Mouse (Mus musculus) CD4-positive, CD25-positive, alpha-beta regulatory T cell, adult 2 months (primary cell): ENCODE measurements around the gene Dusp1.
A peak's percentile ranks its signal among the peaks of the same experiment; 100 is the strongest.

ENCODE experiments used
- DNase-seq: peaks from one replicate; pipeline ENCODE4 v3.0.0-alpha.2; 2012; ENCODE audit warnings: low read depth, low spot score

Gene Dusp1

GRCm38 (mm10) chr17:26524801-26525200, 37.1 kb downstream of the Dusp1 start:
- DNase-seq, result no peak

- no peak for DNase-seq
These were observed 37.6 kb downstream of the Dusp1 start for GRCm38 (mm10) chr17:26524316-26524715.

DNA sequence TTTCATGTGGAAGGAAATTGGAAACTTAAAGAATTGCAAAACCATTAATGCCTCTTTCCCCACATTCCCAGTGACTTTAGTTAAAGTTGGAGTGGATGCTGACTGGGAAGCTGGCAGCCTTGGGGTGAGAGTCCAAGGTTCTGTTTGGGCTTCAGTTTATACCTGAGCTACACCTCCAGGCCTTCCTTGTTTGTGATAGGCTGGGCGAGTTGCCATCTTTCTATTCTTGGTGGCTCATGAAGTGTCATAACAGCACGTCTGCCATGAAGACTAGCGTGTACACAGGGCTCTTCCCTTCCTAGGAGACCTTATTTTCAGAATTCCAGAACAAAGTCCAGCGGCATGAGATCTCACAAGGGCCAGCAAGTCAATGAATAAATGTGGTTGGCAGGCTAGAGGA, 39.2 kb downstream of the Dusp1 start:
- DNase-seq, result no peak

DNA sequence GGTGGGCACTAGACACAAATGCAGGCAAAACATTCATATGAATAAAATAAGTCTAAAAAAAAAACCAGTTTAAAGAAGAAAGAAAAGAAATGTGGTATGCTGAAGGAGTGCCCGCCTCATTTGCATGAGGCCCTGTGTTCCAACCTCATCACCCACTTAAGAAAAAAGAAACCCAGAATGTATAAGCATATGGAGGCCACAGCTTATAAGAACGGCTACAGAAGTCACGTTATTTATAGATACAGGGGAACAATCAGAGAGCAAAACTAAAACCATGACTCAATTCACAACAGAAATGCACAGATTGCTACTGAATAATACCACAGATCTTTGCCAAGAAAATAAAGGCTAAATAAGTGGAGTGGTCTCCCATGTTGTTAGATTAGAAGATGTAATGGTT, 43.6 kb downstream of the Dusp1 start:
- DNase-seq, result no peak

- no peak for DNase-seq
These were observed 46.3 kb downstream of the Dusp1 start for GRCm38 (mm10) chr17:26515675-26516074.

DNA sequence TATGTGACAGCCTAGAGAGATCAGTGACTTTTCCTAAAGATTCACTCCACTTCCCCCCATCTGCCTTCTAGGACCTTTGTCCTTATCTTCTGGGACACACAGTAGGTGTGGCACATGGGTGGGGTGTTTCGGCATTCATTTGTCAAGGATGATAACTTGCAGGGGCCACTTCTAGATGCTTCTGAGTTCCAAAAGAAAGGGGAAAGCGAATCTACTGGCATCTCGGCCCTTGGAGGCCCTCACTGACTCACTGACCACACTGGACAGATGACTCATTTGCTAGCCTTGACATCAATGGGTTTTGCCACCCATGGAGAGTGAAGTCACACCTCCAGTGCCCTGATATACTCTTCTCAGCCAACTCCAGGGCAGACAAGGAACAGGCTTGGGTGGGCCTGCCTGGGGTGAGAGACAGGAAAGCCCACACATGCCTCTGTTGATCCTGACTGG, 47.3 kb downstream of the Dusp1 start:
- no peak for DNase-seq

GRCm38 (mm10) chr17:26513459-26514290, 48.3 kb downstream of the Dusp1 start:
- no peak for DNase-seq

- no peak for DNase-seq
These were observed 49.0 kb downstream of the Dusp1 start for GRCm38 (mm10) chr17:26512961-26513360.

DNA sequence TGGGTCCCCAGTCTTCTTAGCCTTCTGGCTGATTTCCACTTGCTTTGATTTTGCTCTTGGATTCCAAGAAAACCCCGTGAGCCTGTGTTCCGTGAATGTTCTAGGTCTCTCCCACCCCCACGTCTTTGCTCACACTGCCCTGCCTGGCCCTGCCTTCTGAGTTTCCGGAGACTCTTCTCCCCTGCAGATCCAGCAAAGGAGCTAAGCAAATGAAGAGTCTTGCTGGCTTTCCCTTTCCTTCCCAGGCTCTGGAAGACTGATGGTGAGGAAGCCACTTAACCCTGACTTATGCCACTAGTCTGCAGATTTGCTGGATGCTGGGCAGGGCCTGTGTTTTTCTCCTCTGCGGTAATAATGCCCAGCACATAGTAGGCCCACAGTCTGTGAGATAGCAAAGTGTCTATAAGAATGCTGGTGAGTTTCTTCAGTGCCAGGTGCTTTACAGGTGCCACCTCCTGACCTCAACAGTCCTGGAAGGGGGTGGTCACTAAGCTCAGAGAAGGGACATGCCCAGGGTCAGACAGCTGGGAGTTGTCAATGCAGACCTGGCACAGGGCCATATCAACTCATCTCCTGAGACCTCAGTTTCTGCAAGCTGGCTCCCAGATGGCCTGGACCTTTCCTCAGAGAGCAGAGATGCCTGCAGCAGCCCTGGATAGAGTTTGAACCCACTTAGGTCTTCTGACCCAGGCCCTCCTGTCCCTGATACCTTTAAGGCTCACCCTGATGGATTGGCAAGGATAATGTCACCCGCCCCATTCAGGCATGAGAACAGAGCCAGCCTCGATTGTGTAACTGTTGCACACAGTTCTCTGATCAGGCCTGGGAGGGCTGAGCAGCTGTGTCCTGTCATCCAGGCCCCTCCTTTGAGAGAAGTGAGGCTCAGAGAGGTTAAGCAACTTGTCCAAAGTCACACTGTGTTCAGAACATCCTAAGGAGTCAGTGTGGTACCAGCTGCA, 49.8 kb downstream of the Dusp1 start:
- peak; percentile 24 for DNase-seq

GRCm38 (mm10) chr17:26511256-26511655, 50.7 kb downstream of the Dusp1 start:
- no peak for DNase-seq

DNA sequence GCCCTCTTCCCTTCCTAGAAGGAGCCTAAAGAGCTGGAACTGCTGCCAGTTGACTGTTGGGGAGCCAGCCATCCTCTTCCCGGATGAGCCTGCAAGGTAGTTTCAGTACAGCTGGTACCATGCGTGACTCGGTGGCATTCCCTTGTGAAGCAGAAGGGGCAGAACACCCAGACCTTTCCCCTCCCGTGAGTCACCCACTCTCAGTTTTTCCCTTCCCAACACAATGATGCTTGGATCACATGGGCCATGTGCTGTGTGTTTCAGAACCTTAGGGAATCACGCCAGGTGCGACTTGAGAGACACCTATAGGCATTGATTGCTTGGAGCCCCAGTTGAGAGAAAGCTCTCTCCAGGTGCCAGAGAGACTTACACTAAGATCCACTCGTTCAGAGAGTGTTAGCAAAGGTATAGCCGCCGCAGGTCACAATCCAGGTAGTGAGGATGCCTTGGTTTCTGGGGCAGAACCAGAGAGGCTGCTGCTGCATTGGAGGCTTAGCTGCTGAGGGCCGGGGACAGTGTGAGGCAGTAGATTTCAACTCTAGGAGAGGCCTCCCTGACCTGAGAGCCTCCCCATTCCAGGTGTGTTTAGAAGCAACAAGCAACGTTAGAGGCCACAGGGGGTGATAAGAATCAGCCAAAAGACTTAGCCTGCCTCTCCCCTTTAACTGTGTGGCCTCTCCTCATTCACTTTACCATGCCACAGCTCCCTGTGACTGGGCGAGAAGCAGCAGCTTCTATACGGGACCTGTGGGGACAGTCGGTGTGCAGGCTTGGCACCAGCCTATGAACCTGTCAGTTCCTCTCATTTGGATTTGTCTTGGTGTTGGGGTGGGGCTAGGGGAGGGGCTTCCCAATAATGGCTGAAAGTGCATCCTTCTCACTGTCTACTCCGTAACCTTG, 51.5 kb downstream of the Dusp1 start:
- DNase-seq, result peak; percentile 10

- peak; percentile 93 for DNase-seq
These were observed 52.8 kb downstream of the Dusp1 start for GRCm38 (mm10) chr17:26508961-26509771.

GRCm38 (mm10) chr17:26508345-26508960, 53.5 kb downstream of the Dusp1 start:
- peak; percentile 99 for DNase-seq

DNA sequence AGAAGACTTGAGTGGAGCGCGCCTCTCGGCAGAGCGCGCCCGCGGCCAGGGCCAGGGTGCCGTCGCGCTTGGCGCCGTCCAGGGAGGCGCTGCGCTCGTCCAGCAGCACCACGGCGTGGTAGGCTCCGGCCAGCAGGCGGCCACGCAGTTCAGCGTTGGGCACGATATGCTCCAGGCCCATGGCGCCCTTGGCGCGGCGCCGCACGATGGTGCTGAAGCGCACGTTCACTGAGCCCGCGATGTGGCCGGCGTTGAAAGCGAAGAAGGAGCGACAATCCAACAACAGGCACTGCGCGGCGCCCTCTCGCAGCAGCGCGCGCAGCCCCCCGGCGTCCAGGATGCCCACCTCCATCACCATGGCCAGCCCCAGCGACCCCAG, 54.0 kb downstream of the Dusp1 start:
- DNase-seq, result no peak

DNA sequence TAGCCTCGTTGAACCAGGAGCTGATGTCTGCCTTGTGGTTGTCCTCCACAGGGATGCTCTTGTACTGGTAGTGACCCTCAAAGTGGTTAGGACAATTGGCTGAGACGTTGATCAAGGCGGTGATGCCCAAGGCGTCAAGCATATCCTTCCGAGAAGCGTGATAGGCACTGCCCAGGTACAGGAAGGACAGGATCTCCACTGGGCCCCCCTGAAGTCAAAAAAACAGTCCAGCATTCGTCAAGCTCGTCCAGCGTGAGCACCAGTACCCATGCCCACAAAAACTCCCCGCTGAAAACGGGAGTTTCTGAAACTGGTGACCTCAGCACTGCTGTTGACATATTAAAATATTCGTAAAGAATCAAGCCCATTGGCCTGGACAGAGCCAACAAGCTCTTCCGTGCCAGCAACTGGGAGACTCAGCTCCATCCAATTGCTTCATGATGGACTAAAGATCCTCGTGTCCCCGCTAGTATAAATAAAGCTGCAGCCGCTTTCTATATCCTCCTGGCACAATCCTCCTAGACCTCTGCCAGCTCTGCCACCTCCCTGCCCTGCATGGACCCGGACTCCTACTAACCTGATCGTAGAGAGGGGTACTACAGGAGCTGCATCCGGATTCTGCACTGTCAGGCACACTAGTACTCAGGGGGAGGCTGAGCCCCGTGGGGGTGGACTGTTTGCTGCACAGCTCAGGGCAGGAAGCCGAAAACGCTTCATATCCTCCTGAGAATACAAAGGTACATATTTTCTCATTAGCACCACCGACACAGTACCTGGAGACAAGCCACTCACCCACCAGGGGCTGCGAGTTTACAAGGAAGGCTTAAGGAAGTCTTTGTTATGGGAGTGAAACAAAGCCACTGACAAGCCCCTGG, 54.7 kb downstream of the Dusp1 start:
- peak; percentile 77 for DNase-seq

- peak; percentile 62 for DNase-seq
These were observed 55.8 kb downstream of the Dusp1 start for GRCm38 (mm10) chr17:26506031-26506641.

DNA sequence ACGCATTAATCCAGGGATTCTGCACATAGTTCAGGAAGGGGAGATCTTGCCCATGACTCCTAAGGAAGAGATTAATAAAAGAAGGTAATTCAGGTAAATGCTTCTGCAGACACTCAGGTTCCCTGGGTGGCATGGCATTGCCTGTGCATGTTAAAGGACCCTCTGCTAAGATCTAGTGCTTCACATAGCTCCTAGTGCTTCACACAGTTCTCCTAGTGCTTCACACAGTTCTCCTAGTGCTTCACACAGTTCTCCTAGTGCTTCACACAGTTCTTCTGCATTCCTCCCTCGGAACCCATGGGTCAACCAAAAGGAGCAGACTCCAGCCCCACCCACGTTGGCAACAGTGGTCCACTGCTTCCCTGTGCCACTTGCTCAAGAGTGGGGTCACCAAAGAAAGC, 56.7 kb downstream of the Dusp1 start:
- peak; percentile 49 for DNase-seq

DNA sequence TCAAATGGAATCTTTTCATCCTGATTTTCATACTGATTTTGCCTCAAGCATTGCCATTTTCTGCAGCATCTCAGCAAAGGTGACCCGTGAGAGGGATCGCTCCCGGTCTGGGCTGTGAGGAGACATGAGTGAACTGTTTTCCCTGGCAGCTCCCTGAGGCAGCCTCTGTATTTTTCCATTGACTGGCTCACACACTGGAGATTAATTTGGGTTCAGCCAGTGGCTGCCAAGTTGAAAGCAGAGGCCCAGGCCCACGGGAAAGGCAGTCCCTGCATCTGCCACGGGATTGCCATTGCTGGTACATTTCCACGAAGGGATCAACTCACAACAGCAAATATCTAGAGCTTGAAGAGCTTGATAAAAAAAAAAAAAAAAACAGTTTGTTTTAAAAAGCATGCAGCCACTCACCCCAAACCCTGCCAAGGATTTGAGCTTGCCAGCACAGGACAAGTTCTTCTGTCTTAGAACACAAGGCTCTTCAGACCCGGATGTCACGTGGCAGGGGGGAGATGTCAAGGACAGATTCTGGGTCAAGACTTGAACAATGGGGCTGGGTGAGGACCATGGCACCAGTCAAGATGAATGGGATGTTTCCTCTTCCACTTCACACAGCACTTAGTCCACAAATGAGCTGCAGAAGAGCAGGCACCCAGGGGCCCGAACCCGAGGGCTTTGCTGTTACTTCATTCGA, 57.8 kb downstream of the Dusp1 start:
- DNase-seq, result peak; percentile 50
